Mouse (Mus musculus) left cerebral cortex, adult 11 months (tissue): ENCODE results near the gene Crlf1.

Experiments used
- DNase-seq: peaks from one replicate; pipeline ENCODE4 v3.0.0; 2022; ENCODE audit warnings: low spot score

Gene Crlf1

DNA sequence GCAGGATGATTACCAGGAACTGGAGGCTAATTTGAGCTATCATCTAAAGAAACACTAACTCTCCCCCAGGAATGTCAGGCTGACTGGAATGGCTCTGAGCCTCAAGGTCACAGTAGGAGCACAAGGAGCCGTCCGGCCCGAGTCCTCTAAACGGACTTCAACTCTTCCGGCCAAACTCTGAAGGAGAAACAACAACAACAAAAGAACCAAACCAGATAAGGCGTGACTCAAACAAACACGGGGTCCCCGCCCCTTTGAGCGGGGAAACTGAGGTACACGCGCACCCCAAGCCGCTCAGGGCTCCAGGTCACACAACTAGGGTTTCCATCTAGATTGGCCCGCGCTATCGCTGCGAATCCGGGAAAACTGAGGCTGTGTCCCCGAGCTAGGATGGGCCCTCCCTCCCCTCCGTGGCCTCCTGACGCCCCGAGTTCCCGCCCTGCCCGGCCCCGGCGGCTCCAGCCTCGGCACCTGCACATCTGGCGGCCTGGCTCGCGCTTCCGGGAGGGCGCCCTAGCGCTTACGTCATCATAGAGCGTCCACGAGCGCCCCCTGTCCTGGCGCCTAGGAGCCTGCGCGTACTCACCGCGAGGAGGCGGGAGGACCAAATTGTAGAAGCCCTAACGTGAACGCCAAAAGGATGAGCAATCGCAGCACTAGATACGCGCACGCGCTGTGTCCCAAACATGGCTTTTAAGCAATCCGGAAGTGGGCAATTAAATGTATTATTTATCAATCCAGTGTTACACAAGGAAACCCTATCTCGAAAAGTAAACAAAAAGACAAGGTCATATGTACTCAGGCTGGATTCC is 29.8 kb downstream of the Crlf1 start:
- peak; percentile 95 for DNase-seq

DNA sequence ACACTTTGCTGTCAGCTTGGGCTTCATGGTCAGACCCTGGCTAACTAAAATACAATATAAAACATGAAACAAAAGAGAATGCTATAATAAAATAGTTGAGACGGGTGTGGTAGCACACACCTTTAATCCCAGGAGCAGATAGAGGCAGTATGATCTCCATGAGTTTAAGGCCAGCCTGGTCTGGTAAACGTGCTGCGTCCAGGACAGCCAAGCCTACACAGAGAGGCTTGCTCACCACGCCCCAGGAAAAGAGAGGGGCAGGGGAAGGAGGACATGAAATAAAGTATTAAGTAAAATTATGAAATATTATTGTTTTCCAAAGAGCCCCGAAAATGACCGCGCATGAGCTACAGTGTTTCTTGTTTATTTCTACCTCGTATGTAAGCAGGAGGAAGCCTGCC is 34.2 kb downstream of the Crlf1 start:
- no peak for DNase-seq

- DNase-seq = peak; percentile 98
Observed at GRCm38 (mm10) chr8:70527512-70528181, 34.7 kb downstream of the Crlf1 start, which contains the start of the genes Fkbp8 and Kxd1. TSS of gene Fkbp8 (plus strand) at chr8:70527724. TSS of gene Kxd1 (minus strand) at chr8:70527956.

DNA sequence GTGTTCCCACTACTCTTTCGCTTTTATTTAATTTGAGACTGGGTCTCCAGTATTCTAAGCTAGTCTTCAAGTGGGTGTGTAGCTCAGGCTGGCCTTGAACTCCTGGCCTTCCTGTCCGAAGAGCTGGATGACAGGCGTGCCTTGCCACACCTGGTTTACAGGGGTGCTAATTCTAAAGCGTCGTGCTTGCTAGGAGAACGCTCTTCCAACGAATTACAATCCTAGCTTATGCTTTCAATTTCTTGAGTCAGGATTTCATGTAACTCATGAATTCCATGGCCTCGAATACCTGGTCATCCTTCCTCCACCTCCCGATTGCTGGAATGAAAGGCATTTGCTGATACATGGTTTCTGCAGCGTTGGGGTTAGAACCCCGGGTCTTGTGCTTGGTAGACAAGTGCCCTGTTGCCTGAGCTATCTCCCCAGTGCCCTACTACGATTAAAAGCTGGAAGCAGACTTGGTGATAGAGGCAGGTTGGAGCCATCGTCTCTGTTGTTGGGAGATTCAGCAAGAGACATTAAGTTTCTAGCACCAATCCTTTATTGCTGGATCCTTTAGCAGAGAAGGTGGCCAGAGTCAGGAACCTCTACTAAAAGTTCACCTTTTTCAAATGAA is 35.3 kb downstream of the Crlf1 start:
- no peak for DNase-seq

DNA sequence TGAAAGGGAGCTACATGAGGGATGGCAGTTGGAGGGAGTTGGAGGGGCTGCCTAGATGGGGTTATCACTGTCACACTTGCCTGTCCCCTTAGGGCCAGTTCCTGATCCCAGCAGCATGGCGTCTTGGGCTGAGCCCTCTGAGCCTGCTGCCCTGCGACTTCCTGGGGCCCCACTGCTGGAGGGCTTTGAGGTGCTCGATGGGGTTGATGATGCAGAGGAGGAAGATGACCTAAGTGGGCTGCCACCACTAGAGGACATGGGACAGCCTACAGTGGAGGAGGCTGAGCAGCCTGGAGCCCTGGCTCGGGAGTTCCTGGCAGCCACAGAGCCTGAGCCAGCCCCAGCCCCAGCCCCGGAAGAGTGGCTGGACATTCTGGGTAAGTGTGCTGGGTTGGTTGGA is 36.3 kb downstream of the Crlf1 start:
- no peak for DNase-seq

GRCm38 (mm10) chr8:70529741-70530161 is 36.8 kb downstream of the Crlf1 start:
- no peak for DNase-seq

- no peak for DNase-seq
Observed at GRCm38 (mm10) chr8:70530314-70530713, 37.4 kb downstream of the Crlf1 start.

DNA sequence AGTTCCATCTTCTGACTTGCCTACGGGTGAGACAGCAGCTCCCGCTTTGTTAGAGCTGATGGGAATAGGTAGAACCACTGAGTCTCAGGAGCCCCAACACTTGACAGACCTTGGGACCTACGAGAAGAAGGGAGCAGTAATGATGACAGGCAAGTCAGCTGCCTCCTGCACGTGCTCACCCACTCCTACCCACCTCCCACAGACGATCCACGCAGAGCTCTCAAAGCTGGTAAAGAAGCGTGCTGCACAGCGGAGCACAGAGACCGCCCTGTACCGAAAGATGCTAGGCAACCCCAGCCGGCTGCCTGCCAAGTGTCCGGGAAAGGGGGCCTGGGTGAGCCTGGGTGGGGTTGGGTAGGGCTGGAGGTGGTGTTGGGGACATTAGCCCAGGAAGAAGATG is 41.3 kb downstream of the Crlf1 start:
- DNase-seq = peak; percentile 51

GRCm38 (mm10) chr8:70535221-70535620 is 42.3 kb downstream of the Crlf1 start:
- no peak for DNase-seq

GRCm38 (mm10) chr8:70535701-70536100 is 42.7 kb downstream of the Crlf1 start:
- DNase-seq = no peak

DNA sequence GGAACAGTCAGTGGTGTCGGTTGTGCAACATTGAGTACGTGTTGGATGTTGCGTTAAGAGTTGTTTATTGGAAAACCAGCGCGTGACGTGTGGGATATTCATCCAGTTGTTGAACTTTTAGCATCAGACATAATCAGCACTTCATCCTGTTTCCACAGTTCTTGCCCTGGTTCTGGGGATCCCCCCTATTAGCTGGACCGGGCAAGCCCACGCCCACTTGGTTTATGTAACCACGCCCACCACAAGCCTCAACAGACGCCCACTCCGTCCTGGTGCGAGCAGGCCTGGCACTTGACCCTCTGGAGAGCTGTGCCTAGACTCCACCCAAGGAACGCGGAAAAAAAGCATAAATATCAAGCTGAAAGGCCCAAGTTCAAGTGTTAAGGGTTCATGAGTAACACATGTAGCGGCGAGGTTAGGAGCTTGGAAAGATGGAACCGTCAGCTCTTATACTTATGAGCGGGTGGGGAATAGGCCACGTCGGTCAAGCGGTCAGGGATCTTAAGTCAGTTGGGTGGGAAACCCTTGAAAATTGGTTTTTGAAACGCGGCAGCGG is 45.1 kb downstream of the Crlf1 start:
- no peak for DNase-seq

- DNase-seq = peak; percentile 99
Observed at GRCm38 (mm10) chr8:70538633-70539076, 45.7 kb downstream of the Crlf1 start.

DNA sequence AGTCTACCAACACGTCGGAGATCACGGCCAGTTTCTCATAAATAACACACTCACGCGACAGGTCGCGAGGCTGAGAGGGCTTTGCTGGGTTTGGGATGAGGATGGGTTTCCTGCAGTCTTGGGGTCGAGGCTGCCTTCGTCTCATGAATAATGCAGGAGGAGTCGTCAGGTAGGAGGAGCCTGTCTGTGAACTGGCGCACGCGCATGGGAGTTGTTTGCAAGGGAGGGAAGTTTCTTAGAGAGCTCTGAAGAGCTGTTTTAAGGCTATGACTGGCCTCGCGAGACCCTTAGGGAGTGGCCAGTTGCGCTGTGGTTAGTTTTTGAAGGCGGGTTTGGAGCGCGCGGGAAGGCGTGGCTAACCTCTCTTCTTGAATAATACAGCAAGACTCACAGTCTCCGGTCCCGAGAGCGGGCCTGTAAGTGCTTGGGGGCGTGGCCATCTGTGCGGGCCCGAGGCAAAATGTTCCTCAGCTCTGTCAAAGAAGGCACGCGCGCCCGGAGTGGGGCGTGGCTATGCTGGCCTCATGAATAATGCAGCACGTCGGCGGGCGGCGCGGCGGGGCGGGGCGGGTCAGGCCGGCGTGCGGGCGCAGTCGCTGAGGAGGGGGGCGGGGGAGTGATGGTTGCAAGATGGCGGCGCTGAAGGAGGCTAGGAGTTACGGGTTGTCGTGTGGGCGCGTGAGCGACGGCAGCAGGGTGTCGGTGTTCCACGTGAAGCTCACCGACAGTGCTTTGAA is 46.3 kb downstream of the Crlf1 start, which contains the start of gene Ell:
Ell (plus strand) TSS at position 381 of the 737 bp plus-strand sequence.
- DNase-seq = peak; percentile 99

GRCm38 (mm10) chr8:70540013-70540506 is 47.1 kb downstream of the Crlf1 start:
- no peak for DNase-seq

DNA sequence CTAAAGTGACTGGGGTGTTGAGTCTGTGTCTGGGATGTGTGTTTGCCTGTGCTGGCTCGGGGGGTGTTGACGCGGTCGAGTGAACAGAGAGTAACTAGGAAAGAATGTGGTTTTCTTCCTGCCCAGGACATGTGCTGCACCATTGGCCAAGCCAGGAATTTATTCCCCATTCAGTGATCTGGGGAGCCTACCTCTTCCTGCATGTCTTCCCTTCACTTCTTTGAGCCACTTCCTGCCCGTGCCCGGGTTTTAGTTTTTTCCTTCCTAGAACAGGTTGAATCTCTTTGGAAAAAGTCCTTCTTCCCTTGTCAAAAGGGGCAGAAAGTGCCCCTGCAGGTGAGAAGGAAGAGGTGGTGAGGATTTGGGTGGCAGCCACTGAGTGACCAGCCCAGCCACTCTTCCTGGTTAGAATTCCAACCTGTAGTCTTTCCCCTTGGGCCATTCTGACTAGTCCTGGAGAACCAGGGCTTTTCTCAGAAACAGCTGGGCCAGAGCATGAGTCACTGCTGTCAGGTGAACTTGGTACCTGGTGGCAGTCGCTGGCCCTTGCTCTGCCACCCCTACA is 47.6 kb downstream of the Crlf1 start:
- DNase-seq = no peak

DNA sequence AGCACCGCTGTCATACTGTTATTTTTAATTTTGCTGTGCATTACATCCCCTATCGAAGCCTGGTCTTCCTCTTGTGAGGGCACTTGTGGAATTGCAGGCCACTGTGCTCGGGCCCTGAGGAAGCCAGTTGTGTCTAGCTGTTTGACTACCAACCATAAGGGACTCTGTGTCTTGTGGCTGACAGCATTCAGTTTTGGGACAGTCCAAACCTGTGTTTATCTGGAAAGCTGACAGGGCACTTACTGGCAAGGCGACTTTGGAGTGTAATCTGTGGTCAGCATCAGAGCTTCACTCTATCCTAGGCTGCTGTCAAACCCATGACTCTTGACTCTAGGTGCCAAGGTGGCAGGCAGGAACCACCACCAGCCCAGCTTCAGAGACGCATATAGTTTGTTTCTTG is 48.1 kb downstream of the Crlf1 start:
- DNase-seq = no peak

DNA sequence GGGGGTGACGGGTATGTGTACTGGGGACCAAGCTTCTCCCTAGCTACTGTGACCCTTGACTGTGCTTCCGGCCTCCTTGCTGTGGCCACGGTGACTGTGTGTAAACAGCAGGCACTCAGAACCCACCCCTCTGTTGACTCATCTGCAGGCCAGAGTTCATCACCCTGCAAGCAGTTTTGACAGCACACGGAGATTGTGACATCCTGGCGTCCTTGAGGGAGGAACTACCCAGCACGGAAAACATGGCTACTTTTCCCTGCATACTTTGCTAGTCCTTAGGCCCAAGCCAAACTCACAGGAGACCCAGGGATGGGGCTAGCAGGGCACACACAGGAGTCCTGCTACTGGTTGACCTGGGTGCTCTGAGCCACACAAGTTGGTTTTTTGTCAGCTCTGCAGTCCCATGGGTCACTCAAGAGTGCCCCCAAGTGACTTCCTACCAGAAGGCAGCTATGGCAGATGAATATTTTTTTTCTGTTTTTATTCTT is 51.3 kb downstream of the Crlf1 start:
- no peak for DNase-seq

DNA sequence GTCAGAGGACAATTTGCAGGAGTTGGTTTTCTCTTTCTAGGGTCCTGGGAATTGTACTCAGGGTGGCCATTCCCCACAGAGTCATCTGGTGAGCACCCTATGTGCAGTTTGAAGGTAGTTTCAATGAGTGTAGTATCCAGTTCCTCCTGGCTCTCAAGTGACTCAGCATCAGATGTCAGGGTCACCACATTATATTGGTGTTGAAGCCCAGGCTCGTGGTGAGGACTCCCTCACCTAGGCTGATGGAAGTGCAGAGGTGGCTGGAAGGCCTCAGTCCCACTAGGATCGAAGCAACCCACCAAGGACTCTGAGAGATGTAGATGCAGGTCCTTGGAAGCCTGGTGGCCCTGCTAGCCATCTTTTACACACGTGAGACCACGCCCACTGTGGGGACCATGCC is 53.5 kb downstream of the Crlf1 start:
- DNase-seq = no peak

GRCm38 (mm10) chr8:70547762-70548161 is 54.8 kb downstream of the Crlf1 start:
- no peak for DNase-seq

DNA sequence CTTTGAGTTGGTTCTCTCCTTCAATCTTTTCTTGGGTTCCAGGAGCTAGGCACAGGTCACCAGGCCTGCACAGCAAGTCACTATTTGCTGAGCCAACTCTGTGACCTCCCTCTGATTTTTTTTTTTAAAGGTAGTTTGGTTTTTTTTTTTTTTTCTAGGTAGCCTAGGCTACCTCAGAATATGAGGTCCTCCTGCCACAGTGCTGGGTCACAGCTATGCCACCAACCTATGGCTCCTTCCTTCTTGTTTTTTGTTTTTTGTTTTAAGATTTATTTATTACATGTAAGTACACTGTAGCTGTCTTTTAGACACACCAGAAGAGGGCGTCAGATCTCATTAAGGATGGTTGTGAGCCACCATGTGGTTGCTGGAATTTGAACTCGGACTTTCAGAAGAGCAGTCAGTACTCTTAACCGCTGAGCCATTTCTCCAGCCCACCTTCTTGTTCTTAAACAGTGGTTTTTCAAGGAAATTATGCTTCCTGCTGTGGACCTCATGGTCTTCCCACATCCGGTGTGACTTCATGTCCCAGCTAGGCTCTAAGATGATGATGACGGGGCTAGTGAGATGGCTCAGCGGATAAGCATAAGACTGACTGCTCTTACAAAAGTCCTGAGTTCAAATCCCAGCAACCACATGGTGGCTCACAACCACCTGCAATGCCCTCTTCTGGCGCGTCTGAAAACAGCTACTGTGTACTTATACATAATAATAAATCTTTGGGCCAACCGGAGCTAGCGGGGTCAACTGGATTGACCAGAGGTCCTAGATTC is 56.6 kb downstream of the Crlf1 start:
- DNase-seq = no peak
